Comparison of ENCODE assay signal across 15 mouse cellular contexts in genomic region chr11:19949725-19950124, GRCm38 (mm10). TPM values are rescaled to one million over a fixed set of nuclear protein-coding genes. Genes with fewer than 3 reads are reported as not detected.
DNase-seq lines count a peak whose midpoint lies in the region; ATAC-seq and TF ChIP-seq lines count a peak whose summit lies in the region.
"Had no signal": no experiment of that assay in that cellular context is flagged by ENCODE, and none has a peak within 500 bp of the region (broad histone marks: within the 10 kb centered on the region; RNA-seq: fewer than 3 reads in every experiment).

No protein-coding gene starts in this region.

- no peaks in the 10 kb centered on the region for H3K36me3 ChIP-seq in small intestine, adult 2 months (ENCODE audit: control insufficient read depth, insufficient read depth, low read length)
- H3K36me3 ChIP-seq: midbrain, embryonic 15.5 days had no signal

- TF ChIP-seq CTCF in gastrocnemius, adult 2 months (IDR thresholded peaks at IDR 0.05): no peak
- no peak for TF ChIP-seq CTCF in layer of hippocampus, adult 2 months (conservative IDR thresholded peaks at IDR 0.05)
- no peak for TF ChIP-seq CTCF in small intestine, adult 2 months (IDR thresholded peaks at IDR 0.05; ENCODE audit: extremely low read depth, insufficient read length, insufficient replicate concordance, low read depth, low read length)

- no peaks in the 10 kb centered on the region for H3K27me3 ChIP-seq in small intestine, adult 2 months (ENCODE audit: control insufficient read depth, insufficient read depth, low read length)
- H3K27me3 ChIP-seq: forebrain, embryonic 12.5 days; midbrain, embryonic 15.5 days had no signal

- no peak overlapping the region for H3K4me3 ChIP-seq in gastrocnemius, adult 2 months
- H3K4me3 ChIP-seq in layer of hippocampus, adult 2 months: no peak overlapping the region
- no peak overlapping the region for H3K4me3 ChIP-seq in small intestine, adult 2 months (ENCODE audit: low read depth, low read length)
- H3K4me3 ChIP-seq: forebrain, embryonic 12.5 days; midbrain, embryonic 15.5 days had no signal

- 86% methylated on average over 5 of the region's 5 CpGs for WGBS in small intestine, adult 2 months

- ATAC-seq in activated CD4-positive, CD25-positive, alpha-beta regulatory T cell, adult 4 months: peak; percentile 67
- ATAC-seq: midbrain, embryonic 15.5 days had no signal

- intact Hi-C loops in gastrocnemius, adult 2 months (cut with DNase I): no loop called here

- peak overlapping the region; percentile 60; the same call in 1 of the 2 replicates for H3K27ac ChIP-seq in gastrocnemius, adult 2 months
- H3K27ac ChIP-seq in layer of hippocampus, adult 2 months: peak overlapping the region; percentile 86; the same call in 1 of the 2 replicates
- H3K27ac ChIP-seq in small intestine, adult 2 months (ENCODE audit: insufficient read depth, low read depth, low read length): peak overlapping the region; percentile 2; the same call in 1 of the 2 replicates
- H3K27ac ChIP-seq: forebrain, embryonic 12.5 days; midbrain, embryonic 15.5 days had no signal

- peaks cover 11% of the 10 kb centered on the region for H3K4me1 ChIP-seq in small intestine, adult 2 months (ENCODE audit: control insufficient read depth, insufficient read depth, insufficient read length, low read length)
- H3K4me1 ChIP-seq: midbrain, embryonic 15.5 days had no signal

- TF ChIP-seq POLR2A in small intestine, adult 2 months (IDR thresholded peaks at IDR 0.05; ENCODE audit: low read depth, low read length): no peak

- no peak for DNase-seq in gastrocnemius, adult 2 months
- no peak for DNase-seq in gastrocnemius, postnatal 10 days
- DNase-seq in layer of hippocampus, adult 2 months (ENCODE audit: low spot score in 2 of 2): no peak
- DNase-seq in layer of hippocampus, postnatal 36 days: no peak
- DNase-seq in spleen, adult 18-20 months: no peak
- no peak for DNase-seq in adrenal gland, postnatal 14 days
- DNase-seq: adrenal gland, adult 2 months; cerebellum, adult 11-12 months; kidney, adult 18-20 months; right cerebral cortex, postnatal 25 days; thymus, postnatal 4 days had no signal

RNA-seq across cellular contexts. Expression of gene Spred2, which starts 25.6 kb away (rescaled TPM):
- 1 to 10 TPM; 5.6 to 7.8 TPM for total RNA-seq in gastrocnemius, adult 2 months (2021)
- 10 to 100 TPM; 17.3 to 19.4 TPM for total RNA-seq in gastrocnemius, postnatal 10 days (2021)
- 10 to 100 TPM; 88.2 to 89.4 TPM for total RNA-seq in layer of hippocampus, adult 2 months (2021)
- total RNA-seq in layer of hippocampus, postnatal 36 days (2021): 10 to 100 TPM; 94.2 to 95.2 TPM
- 1 to 10 TPM; 2.1 to 3.4 TPM for polyA plus RNA-seq in activated CD4-positive, CD25-positive, alpha-beta regulatory T cell, adult 4 months (2017; shearing (Covaris generic))
- 8.2 and 21.2 TPM in 2 replicates for polyA plus RNA-seq in small intestine, adult 2 months (2012; rRNA removed)
- 35.1 and 41.9 TPM in 2 replicates for total RNA-seq in adrenal gland, postnatal 14 days (2021)

Comparison
In these comparisons a context has a peak if more than half of its experiments do, and no peak if none do; other contexts are left out.
1. H3K27ac ChIP-seq: peak in every context shown above with its lines; median percentile 86 in layer of hippocampus, adult 2 months; 60 in gastrocnemius, adult 2 months; 2 in small intestine, adult 2 months.